Mouse (Mus musculus): ENCODE measurements around the gene Ube2s.

The Ube2s gene

DNA sequence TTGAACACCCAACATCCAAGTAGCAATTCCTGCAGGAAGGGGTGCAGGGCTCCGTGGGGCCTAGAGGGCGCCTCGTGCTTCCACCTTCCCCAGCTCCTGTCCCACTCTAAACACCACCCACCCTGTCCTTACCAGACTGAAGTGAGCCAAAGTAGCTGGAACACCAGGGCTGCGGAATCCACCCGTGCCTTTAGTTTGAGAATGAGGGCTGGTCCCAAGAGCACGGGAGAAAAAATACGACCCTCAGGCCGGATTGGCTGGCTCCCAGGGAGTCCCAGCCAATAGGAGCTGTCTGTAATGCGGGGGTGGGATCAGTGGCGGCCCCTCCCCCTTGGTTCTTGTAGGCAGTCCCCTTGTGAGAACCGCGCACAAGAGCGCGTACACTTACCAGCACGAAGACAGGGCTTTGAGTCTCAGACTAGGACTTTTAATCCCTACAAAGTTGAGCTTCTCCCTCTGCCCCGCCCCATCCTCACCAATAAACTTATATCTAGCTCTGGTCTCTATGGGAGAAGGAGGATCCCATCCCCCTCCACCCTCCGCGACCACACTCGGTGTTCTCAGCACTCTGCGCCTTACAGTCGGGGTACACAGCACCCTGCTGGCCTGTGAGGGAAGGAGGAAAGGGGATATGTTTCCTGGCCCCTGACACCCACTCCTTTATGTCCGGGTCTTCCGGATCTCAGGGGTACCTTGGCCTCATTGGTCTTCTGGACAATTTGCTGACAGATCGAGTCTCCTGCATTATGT, 59.4 kb downstream of the Ube2s start, which contains the start of gene Cox6b2:
Cox6b2 (minus strand) TSS at position 274 of the 750 bp plus-strand sequence.
- TF ChIP-seq GATA4 (IDR thresholded peaks at IDR 0.05; ENCODE audit: insufficient replicate concordance, low read length): no peak

DNA sequence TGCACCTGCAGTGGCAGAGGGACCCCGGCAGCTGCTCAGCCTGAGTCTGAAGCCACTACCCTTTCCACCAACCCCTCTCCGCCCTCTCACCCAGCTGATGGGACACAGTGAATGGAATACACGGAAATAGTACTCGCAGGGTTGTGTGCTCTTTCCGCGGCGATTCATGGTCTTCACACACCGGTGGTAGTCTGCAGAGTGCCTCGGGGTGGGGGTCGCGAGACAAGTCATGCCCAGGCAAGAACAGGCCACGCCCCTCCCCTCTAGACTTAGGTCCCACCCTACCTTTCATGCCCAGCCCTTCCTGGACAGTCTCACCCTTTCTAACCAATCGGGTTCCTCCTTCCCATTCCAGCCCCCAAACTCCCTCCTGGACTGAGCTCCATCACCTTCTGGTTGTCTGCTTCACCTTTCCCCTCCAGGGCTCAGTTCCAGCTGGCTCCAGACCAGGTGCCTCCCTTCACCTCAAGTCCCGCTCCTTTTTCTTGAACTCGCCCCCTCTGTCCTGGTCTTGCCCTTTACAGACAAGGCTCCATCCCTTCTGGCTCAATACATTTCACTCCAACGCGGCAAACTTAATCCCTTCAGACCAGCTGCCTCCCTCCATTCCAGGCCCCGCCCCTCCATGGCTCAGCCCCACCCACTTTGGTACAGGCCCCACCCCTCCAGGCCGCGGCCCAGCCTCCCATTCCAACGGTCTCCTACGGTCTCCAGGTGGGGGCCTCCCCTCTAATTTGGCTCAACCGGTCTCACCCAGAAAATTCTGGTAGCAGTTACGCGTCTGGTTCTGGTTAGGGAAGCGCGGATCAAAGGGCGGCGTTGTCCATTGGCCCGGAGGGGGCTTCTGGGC, 60.2 kb downstream of the Ube2s start:
- no peak for TF ChIP-seq GATA4 (IDR thresholded peaks at IDR 0.05; ENCODE audit: insufficient replicate concordance, low read length)

DNA sequence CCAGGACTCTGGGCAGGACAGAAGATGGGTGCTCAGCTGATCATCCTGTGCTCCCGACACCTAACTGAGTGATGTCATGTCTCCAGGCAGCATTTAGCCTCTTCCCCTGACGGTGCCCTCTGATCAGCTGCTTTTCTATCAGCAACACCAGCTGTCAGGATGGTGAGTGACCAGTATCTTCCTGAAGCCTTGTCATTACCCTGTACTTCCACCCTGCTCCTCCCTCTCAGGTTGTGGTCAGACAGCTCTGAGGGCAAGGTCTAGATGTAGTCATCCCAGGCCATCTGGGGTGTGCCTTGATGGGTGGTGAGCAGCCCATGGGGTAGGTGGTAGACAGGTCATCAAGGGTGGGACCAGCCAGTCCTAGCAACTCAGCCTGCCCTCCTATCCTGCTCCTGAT, 63.2 kb downstream of the Ube2s start:
- no peak for TF ChIP-seq GATA4 (IDR thresholded peaks at IDR 0.05; ENCODE audit: insufficient replicate concordance, low read length)

DNA sequence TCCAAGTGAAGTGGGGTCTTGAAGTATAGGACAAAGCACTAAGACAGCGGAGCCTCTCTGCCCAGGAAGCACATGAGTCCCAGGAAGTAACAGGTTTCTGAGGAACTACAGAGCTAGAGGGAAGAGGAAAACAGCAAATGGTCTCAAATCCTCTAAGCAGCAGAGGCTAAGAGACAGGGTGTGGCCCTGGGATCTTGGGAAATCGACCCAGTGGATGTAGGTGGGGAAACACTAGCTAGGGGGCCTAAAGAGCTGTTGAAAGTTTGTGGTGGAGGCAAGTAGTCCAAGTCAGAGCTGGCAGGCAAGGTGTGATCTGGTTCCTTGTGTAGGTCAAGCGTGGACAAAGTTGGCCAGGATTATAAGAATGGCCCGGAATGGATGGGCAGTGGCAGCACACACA, 64.1 kb downstream of the Ube2s start:
- no peak for TF ChIP-seq GATA4 (IDR thresholded peaks at IDR 0.05; ENCODE audit: insufficient replicate concordance, low read length)

DNA sequence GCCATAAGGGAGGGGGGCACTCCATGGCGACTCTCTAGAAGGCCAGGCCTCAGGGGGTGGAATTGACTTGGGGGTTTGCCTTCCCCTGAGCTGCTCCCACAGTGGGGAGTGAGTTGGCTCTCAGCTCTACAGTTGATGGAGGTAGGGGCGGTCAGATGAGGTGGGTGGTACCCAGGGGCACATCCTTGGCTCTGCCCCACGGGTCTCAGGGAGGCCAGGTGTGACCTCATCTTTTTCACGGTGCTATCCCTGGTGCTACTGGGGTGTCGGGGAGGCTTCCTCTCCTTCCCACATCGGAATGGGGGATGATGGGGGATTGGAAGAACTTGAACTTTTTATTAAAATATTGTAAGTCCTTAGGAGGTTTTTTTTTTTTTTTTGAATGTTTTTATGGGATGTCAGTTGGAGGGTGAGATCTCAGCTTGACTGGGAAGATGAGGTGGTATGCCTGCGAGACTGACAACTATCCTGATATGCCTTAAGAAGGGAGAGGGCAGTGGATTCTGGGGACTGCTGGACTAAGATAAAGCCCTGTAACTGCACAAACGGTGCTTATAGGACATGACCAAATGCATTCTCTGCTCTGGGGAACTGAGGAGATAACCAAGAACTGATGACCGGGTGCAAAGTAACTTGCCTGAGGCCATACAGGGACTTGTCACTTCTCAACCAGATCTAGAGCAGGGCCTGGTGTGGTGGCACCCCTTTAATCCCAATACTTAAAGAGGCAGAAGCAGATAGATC, 65.1 kb downstream of the Ube2s start:
- TF ChIP-seq GATA4 (IDR thresholded peaks at IDR 0.05; ENCODE audit: insufficient replicate concordance, low read length): no peak

DNA sequence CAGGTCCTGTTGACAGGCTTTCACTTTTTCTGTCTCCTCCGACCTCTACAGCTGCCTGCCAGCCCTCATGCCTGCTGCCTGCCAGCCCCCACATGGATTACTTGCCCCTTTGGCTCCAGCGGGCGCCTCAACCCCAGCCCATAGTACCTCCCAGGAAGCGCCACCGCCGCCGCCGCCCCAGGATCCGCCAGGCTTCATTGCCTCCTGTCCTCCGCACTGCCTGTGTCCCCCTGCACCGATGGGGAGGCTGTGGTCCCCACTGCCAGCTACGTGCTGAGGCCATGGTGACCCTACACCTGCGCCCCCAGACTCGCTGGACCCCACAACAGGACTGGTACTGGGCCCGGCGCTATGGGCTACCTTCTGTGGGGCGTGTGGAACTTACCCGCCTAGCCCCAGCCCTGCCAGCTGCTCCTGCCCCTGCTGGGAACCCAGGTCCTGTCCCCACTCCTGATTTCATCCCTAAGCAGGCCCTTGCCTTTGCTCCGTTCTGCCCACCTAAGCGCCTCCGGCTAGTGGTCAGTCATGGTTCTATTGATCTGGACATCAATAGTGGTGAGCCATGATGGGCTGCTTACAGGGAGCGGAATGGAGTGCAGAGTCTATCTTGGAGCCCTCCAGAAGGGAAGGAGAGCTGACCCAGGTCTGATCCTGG, 65.9 kb downstream of the Ube2s start:
- TF ChIP-seq GATA4 (IDR thresholded peaks at IDR 0.05; ENCODE audit: insufficient replicate concordance, low read length): no peak

DNA sequence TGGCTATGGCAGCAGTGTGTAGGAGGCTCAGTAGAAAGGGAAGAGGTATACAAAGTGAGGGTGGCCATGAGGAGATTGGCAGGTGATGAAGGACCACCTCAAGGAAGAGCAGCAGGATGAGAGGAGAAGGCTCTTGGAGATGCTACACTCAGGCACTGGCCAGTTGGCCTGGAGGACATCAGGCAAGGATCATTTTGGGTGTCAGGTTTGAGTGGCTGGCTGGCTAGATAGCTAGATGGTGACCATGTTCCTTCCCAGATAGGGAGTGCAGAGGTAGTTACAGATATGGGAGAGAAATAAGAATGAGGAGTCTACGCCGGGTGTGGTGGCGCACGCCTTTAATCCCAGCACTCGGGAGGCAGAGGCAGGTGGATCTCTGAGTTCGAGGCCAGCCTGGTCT, 67.5 kb downstream of the Ube2s start:
- TF ChIP-seq GATA4 (IDR thresholded peaks at IDR 0.05; ENCODE audit: insufficient replicate concordance, low read length): no peak
